Mouse (Mus musculus) A20 (cell line): ENCODE measurements around the gene Foxl1.

ENCODE experiments used
- DNase-seq: peaks from one replicate; pipeline ENCODE4 v3.0.0-alpha.2; 2011; ENCODE audit warnings: low read depth, low spot score

The Foxl1 gene

DNA sequence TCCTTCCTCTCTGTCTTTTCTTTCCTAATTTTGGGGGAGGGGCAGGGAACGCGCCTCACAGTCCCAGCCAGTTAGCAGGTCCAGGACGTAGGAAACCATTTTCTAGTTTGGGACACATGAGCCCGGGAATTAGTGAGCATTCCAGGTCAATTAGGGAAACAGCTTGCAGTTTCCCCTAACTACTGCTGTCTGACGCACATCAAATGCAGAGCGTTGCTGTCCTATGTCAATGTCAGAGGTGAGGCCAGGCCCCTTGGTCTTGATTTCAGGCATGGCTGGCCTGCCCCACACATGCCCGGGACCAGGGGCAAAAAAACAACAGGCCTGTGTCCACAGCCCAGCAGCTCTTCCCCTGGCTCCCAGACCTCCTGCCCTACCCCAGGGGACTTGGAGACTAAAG lies 42.4 kb downstream of the Foxl1 start:
- no peak for DNase-seq

DNA sequence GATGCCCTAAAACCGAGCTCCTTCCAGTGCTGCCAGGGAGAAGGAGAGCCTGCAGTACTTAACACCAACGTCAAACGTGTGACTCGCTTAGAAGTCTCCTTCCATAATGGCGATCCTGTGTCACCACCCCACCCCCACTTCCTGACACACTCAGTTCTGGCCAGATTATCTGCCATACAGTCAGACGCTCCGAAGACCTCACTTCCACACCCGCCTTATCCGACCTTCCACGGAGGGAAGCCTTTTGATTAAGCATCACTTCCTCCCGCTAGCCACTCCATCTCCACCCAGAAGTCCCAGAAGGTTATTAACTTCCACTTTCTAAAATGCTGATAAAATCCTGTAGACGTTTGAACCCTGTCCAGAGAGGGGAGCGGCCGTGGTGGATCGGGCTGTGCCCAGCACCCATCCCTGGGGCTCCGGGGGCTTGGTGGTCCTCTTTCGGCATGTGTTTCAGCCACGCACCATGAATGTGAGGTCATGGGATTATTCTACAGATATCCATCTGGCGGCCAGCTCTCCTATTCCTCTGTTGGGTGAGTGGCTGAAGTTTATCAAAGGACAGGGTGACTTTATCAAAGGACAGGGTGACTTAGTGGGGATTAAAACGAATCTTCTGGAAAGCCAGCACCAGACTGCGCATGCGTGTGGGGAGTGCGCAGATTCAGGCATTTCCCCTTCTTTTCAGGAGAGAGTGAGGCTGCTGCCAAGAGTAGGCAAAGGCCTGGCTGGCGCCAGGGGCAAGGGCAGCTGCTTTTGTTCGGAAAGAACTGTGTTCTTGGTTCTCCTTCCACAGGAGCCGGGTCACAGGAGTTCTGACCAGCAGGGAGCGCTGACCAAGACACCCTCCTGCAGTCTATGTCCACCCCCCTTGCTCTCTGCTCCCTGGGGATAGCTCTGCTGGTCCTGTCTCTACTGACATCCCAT lies 43.1 kb downstream of the Foxl1 start:
- no peak for DNase-seq

DNA sequence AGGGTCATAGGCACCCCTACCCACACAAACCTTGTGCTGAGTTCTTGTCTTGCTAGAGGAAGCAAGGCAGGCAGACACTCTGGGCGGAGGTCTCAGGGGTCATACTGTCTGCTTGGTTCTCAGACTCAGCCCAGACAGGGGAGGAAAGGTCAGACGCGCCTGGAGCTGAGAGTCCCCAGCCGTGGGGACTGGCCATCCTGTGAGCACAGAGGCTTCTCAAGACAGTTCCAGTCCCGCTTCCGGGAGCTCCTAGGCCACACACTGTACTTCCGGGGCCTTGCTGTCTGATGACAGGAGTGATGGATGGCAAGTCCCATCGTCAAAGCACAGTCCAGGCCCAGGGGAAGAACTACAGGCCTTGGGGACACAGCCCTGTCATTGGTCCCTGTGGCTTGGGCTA lies 44.8 kb downstream of the Foxl1 start:
- DNase-seq, result no peak

DNA sequence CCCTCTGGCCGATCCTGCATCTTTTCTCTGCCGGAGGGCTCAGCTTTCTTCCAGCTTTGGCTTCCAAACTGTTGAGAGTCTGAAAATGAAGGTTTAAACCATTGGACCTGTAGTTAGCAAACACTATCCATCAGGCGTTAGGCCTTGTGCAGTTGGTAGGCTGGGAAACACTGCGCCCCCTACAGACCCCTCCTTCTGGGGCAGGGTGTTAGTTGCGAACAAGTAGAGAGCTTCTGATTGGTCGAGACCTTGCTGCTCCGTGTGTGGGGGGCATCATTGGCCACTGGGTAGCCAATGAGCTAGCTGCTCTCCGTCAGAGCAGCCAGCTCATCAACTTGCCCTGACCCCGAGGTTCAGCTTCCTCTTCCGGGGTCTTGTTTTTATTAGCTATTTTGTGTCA lies 46.4 kb downstream of the Foxl1 start:
- DNase-seq, result peak; percentile 14

DNA sequence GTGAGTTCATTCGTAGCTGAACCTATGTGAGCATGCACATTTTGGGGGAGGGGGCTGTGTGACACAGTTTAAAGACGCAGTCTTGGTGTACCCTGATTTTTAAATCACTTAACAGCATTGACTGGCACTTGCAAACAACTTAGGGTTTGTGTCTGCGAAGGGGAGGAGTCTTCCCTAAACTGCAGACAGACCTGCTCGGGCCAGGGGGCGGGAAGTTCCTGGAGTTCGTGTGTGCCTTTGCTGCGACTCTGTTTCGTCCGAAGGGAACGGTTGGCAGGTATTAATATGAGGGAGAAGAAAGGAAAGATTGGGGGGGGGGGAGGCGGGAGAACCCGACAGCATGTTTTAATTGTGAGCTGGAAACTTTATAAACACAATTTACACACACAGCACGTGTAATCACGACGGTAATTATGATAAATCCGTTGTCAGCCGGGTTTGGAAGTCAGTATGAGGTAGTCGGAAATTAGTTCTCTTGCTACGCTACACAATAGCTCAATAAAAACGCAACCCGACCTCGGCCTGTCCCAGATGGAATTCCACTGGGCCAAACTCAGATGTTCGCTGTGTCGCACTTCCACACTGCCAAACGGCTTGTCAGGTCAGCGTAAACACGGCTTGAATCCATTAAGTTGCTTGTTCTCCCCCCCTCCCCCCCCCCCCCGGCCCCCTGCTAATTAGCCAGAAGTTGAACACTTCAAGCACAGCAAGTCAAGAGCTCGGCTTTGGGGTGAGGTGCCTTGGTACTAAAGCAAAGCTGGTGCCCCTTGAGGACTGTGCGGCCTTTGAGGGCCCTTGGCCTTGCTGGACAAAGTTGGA lies 47.2 kb downstream of the Foxl1 start:
- no peak for DNase-seq

DNA sequence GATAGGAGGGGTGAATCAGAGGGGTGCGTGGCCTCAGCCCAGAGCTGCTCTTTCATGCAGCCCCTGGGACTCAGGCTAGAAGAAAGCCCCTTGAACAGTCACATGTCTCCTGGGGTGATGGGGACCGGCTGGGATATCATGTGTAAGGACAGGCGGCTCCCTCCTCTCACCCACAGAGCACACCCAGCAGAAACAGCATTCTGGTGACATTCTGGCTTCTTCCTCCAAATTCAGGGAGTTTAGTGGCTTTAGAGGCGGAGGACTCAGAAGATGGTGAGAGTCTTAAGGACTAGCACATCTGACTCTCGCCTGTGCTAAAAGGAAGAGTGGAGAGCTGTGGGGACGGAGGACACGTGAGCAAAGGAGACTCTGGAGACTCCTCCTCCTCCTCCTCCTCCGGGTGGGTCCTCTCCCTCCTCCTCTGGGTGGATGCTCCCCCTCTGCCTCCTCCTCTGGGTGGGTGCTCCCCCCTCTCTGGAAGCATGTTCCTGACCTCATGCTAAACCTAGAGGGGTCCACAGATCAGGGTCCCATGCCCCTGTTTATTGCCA lies 47.9 kb downstream of the Foxl1 start:
- DNase-seq, result no peak

DNA sequence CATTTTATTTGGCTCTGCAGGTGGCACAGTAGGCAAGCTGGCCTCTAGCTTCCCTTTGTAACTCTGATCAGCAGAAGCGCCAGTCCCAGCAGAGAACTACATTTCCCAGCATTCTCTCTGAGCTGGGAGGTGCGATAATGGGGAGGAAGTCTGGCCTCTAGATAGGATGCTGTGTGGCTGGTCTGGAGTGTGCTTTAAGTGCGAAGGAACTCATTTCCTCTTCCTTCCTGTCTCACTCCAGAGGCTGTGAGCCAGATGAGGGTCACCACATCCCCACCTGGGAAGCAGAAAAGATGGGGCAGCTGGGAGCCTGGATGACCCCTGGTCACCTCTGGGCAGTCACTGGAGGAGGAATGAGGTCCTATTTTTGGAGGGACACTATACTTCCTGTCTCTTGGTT lies 48.6 kb downstream of the Foxl1 start:
- peak; percentile 31 for DNase-seq
